Mouse (Mus musculus) right cerebral cortex, postnatal 10 days (tissue): ENCODE measurements at regions not wholly inside any gene's neighbourhood (a gene's known extent, or its start where the extent isn't known, plus 50 kb on each side); places are given as distances from the start of the nearest gene placed in this dataset.
A peak's percentile ranks its signal among the peaks of the same experiment; 100 is the strongest.

Experiments
- DNase-seq, 2 experiments: peaks; one replicate each; pipeline ENCODE4 v3.0.0; 2021; ENCODE audit warnings: low spot score in 2 of 2

GRCm38 (mm10) chr12:11981743-11982142 is 280.2 kb upstream of the Fam49a start:
- no peak for DNase-seq

- no peak for DNase-seq
Measured at GRCm38 (mm10) chr12:11993513-11993912, 268.4 kb upstream of the Fam49a start.

- DNase-seq = no peak
Measured at GRCm38 (mm10) chr12:11999199-11999598, 262.7 kb upstream of the Fam49a start.

- no peak for DNase-seq
Measured at GRCm38 (mm10) chr12:12002414-12002813, 259.5 kb upstream of the Fam49a start.

GRCm38 (mm10) chr12:12010592-12010991 is 251.3 kb upstream of the Fam49a start:
- DNase-seq = no peak

GRCm38 (mm10) chr12:12023819-12024470 is 238.0 kb upstream of the Fam49a start:
- DNase-seq = no peak

GRCm38 (mm10) chr12:12030039-12030550 is 231.8 kb upstream of the Fam49a start:
- DNase-seq = no peak

- DNase-seq = no peak
Measured at GRCm38 (mm10) chr12:12034521-12034920, 227.4 kb upstream of the Fam49a start.

- DNase-seq = no peak
Measured at GRCm38 (mm10) chr12:12039217-12039616, 222.7 kb upstream of the Fam49a start.

GRCm38 (mm10) chr12:12062215-12062614 is 199.7 kb upstream of the Fam49a start:
- DNase-seq = no peak

- peak; percentile 22 to 42 for DNase-seq
Measured at GRCm38 (mm10) chr12:12063910-12064309, 198.0 kb upstream of the Fam49a start.

- DNase-seq = peak in 1 of 2 experiments; percentile 30
Measured at GRCm38 (mm10) chr12:12064395-12064794, 197.5 kb upstream of the Fam49a start.

GRCm38 (mm10) chr12:12088338-12088737 is 173.6 kb upstream of the Fam49a start:
- DNase-seq = no peak
